8 mouse cellular contexts compared by ENCODE assay signal in the genomic region with DNA sequence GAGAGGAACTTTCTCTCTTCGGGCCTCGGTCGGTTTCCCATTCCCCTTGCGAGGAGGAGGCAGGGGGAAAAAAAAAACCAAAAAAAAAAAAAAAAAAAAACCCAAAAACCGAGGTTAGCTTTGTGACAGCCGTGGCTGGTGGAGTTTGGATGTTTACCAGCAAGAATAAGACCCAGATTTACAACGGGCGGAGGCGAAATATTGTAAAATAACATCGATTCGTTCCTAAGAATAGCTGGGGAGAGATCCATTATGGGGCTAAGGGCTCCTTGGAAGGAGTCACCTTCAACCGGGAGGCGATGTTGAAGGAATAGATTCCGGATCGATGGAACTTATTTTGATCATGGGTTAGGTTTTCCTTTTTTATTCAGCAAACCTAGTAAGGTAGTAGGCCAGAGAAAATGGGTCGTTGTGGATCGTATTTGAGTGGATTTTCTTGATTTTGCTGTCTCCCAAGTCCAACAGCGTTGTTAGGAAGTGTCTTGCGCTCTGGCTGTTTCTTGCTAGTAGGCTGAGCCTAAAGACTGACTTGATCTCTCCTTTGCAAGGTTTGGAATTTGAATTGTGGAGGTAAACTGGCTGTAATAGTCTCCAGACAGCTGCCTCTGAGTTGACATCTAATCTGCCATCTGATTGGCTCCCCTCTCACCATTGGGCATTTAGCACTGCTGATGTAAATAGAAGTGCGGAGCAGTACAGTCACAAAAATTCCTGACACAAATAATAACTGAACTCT. TPM values are rescaled to one million over a fixed set of nuclear protein-coding genes. Genes with fewer than 3 reads are reported as not detected.
A peak's percentile ranks its signal among the peaks of the same experiment; 100 is the strongest.
DNase-seq lines count a peak whose midpoint lies in the region; ATAC-seq and TF ChIP-seq lines count a peak whose summit lies in the region.

No protein-coding gene starts in this region.

- no peak for ATAC-seq in hindbrain, embryonic 11.5 days (ENCODE audit: low FRiP score)

- peaks cover 20% of the 10 kb centered on the region for H3K36me3 ChIP-seq in heart, adult 2 months (ENCODE audit: control insufficient read depth, insufficient read depth, low read length)
- H3K36me3 ChIP-seq in hindbrain, embryonic 11.5 days (ENCODE audit: control insufficient read depth, insufficient read depth, low read length) = no peaks in the 10 kb centered on the region

- H3K9me3 ChIP-seq in hindbrain, embryonic 11.5 days (ENCODE audit: control insufficient read depth, low read length) = no peaks in the 10 kb centered on the region

- H3K9ac ChIP-seq in heart, adult 2 months (ENCODE audit: low read depth, low read length) = peak overlapping the region; percentile 100
- H3K9ac ChIP-seq in hindbrain, embryonic 11.5 days (ENCODE audit: low read depth, low read length) = peak overlapping the region; percentile 100

- peak overlapping the region; percentile 73 for H3K4me2 ChIP-seq in hindbrain, embryonic 11.5 days (replicated peaks; ENCODE audit: low read depth, low read length)

- peaks cover 5% of the 10 kb centered on the region; the same call in 1 of the 2 replicates for H3K79me2 ChIP-seq in heart, adult 2 months (replicated peaks; ENCODE audit: control insufficient read depth, insufficient read depth, low read length)

- peak overlapping the region; percentile 97 for H3K27ac ChIP-seq in heart, adult 2 months
- H3K27ac ChIP-seq in hindbrain, embryonic 11.5 days (ENCODE audit: low read depth, low read length) = peak overlapping the region; percentile 100

- peak; percentile 30 to 34 for DNase-seq in heart, adult 2 months
- no peak for DNase-seq in heart, postnatal 25 days (ENCODE audit: low spot score)
- DNase-seq in ES-CJ7 (ENCODE audit: low read depth, low spot score) (peak; percentile 38), liver (peak; percentile 49)
- DNase-seq in embryo, embryonic 9.5 days (ENCODE audit: extremely low spot score) = peak; percentile 49
- DNase-seq in hindbrain, embryonic 11.5 days (ENCODE audit: low spot score) = peak; percentile 56
- peak; percentile 55 for DNase-seq in naive thymus-derived CD4-positive, alpha-beta T cell, adult 2 months (ENCODE audit: low read depth)
- no peak for DNase-seq in gastrocnemius, postnatal 4 days (ENCODE audit: low spot score in 2 of 2)

- no peak for TF ChIP-seq CTCF in heart, adult 2 months (IDR thresholded peaks at IDR 0.05)

- H3K4me1 ChIP-seq in heart, adult 2 months (ENCODE audit: control insufficient read depth, insufficient read depth, low read length) = peaks cover 10% of the 10 kb centered on the region
- peaks cover 4% of the 10 kb centered on the region for H3K4me1 ChIP-seq in hindbrain, embryonic 11.5 days (replicated peaks; ENCODE audit: control insufficient read depth, insufficient read depth, low read length)

- intact Hi-C loops in heart, adult 2 months (cut with DNase I) = loop anchor here (5.0 kb wide), 2 partner anchors 35 to 120 kb away; no protein-coding TSS in a partner anchor
- intact Hi-C loops in heart, postnatal 25 days (cut with DNase I) = loop anchor here (5.0 kb wide), 1 partner anchor 120 kb away; no protein-coding TSS in a partner anchor

- no peak for TF ChIP-seq EP300 in heart, adult 2 months (IDR thresholded peaks at IDR 0.05; ENCODE audit: insufficient read depth, low read depth, low read length)

- H3K4me3 ChIP-seq in heart, adult 2 months = peak overlapping the region; percentile 74
- peak overlapping the region; percentile 98 for H3K4me3 ChIP-seq in hindbrain, embryonic 11.5 days (ENCODE audit: low read depth, low read length)

- no peak for TF ChIP-seq POLR2A in heart, adult 2 months (IDR thresholded peaks at IDR 0.05; ENCODE audit: insufficient read depth, low read depth, low read length)

- WGBS in heart, adult 2 months = under 1% methylated on average over 20 of the region's 20 CpGs
- WGBS in hindbrain, embryonic 11.5 days = 0% methylated on average over 20 of the region's 20 CpGs

- H3K27me3 ChIP-seq in heart, adult 2 months (ENCODE audit: control insufficient read depth, insufficient read depth, low read length) = no peaks in the 10 kb centered on the region
- no peaks in the 10 kb centered on the region for H3K27me3 ChIP-seq in hindbrain, embryonic 11.5 days (ENCODE audit: control insufficient read depth, insufficient read depth, low read length)

RNA-seq across cellular contexts. Expression of a gene that starts 2.9 kb away (rescaled TPM):
- 10 to 100 TPM; 26.8 to 27.8 TPM for total RNA-seq in heart, adult 2 months (2021)
- 11.1 and 11.8 TPM in 2 replicates for polyA plus RNA-seq in heart, adult 2 months (2012; rRNA removed)
- 10 to 100 TPM; 28.2 to 32.0 TPM for total RNA-seq in heart, postnatal 25 days (2021)
- 13.1 and 18.6 TPM in 2 replicates for polyA plus RNA-seq in hindbrain, embryonic 11.5 days (2014; fragmentation: Nextera tagmentation; extraction: Ambion mirVana)
- total RNA-seq in gastrocnemius, postnatal 4 days (2021) = 10 to 100 TPM; 52.9 to 53.0 TPM

Comparison
In these comparisons a context has a peak if more than half of its experiments do, and no peak if none do; other contexts are left out.
1. DNase-seq: peak in heart, adult 2 months (2 of 2), ES-CJ7 (single experiment), embryo, embryonic 9.5 days (single experiment), hindbrain, embryonic 11.5 days (single experiment), liver (single experiment) and naive thymus-derived CD4-positive, alpha-beta T cell, adult 2 months (single experiment); none in heart, postnatal 25 days (single experiment) and gastrocnemius, postnatal 4 days (0 of 2).